Mouse (Mus musculus) layer of hippocampus, postnatal 25 days (tissue): ENCODE data around the gene Lin7a. TPM values are rescaled to one million over a fixed set of nuclear protein-coding genes. Genes with fewer than 3 reads are reported as not detected.

Source experiments
- DNase-seq, 2 experiments: peaks; one replicate each; pipeline ENCODE4 v3.0.0; 2022; ENCODE audit warnings: mixed read lengths in 2 of 2, low spot score in 1 of 2; ENCODE audit errors: extremely low spot score in 1 of 2
- total RNA-seq, 2 experiments: library from RNA; stranded (reverse); gene quantifications; 2 replicates each; pipeline ENCODE4 v1.2.3; 2021

Lin7a gene
- total RNA-seq, 2 experiments from 2014 or later: 31.7 to 40.9 TPM

DNA sequence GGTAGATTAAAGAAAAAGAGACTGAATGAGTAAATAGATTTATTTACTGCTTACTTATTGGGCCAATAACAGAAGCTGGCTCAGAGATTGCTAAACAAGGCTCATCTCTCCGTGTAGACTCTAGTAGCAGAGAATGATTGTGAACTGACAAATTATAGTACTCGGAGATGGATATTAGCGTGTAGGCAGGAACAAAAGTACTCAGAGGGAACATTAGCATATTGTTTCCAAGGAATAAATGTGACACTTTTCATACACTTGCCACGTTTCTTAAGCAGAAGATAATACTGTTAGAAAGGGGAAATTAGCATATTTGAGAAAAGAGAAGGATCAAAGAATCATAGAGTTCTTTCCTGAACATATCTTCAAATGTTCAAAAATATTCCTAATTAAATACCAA lies 133.9 kb downstream of the Lin7a start:
- no peak for DNase-seq

GRCm38 (mm10) chr10:107418306-107418705 lies 146.8 kb downstream of the Lin7a start:
- DNase-seq: no peak

DNA sequence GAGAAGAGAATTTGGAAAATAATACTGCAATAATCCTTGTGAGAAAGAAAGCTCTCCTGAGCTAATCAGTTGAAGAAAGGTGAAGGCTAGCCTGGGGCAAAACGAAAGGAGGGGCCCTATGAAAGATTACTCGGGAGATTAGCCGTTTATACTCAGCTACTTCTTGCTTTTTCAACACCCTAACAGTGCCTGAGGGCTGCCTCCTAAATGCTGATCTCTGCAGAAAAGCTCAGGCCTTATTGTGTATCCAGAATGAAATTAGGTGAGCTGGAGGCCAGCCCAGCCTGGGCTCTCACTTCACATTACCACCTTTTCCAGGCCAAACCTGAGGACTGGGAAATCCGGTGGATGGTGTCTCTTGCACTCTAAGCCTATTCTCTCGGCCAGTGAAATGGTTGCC lies 165.5 kb downstream of the Lin7a start:
- DNase-seq: no peak

GRCm38 (mm10) chr10:107442781-107443180 lies 171.3 kb downstream of the Lin7a start:
- peak; percentile 14 to 66 for DNase-seq

DNA sequence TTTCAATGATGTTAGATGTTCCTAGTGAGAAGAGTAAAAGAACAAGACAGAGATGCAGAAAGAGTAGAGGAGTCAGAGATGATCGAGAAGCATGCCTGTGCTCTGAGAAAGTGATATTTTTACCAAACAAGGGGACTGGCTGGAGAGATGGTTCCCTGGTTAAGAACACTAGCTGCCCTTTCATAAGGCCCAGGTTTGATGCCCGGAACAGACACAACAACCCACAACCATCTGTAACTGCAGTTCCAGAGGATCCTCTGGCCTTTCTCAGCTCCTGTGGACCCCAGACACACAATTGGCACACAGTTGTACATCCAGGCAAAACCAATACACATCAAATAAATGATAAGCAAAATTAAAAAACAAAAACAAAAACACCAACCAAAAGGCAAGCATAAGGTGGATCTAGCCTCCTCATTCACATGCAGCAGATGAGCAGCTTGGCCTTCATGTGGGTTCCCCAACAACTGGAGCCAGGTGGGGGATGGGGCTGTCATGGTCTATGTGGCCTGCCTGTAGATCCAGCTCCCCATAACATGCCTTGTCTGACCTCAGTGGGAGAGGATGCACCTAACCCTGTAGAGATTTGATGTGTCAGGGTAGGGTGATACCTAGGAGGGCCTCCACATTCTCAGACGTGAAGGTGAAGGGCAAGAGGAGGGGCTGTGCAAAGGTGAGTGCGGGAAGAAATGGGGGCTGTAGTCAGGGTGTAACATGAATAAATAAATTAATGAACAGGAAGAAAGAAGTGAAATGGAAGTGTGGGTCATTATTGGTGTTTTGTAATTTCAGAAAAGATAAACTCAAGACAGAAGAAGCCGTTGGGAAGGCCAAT lies 178.2 kb downstream of the Lin7a start:
- DNase-seq: no peak

- no peak for DNase-seq
Measured at GRCm38 (mm10) chr10:107467819-107468218, 196.3 kb downstream of the Lin7a start.

Other genes with a start within 250 kb of the Lin7a start
- under 1 TPM; 0.42 to 0.62 TPM for gene Acss3, start 148.0 kb upstream of the Lin7a start, total RNA-seq
- gene Myf5, start 214.4 kb downstream of the Lin7a start, total RNA-seq: not detected
- gene Myf6, start 223.1 kb downstream of the Lin7a start, total RNA-seq: not detected